Mouse (Mus musculus): ENCODE data around the gene Mcm2.

- no peak for TF ChIP-seq CTCF (IDR thresholded peaks at IDR 0.05; ENCODE audit: low read depth, low read length)
- no peak for TF ChIP-seq POLR2A (IDR thresholded peaks at IDR 0.05; ENCODE audit: borderline replicate concordance, low read depth, low read length)
Measured at GRCm38 (mm10) chr6:88941628-88942027, 43.0 kb upstream of the Mcm2 start.

Data from bone marrow macrophage, adult 2 months (primary cell).